Mouse (Mus musculus) midbrain, embryonic 14.5 days (tissue): ENCODE data around the gene Dok1. TPM values are rescaled to one million over a fixed set of nuclear protein-coding genes. Genes with fewer than 3 reads are reported as not detected.
A peak's percentile ranks its signal among the peaks of the same experiment; 100 is the strongest.

ENCODE experiments used
- ATAC-seq: fragments of 200-750 bp; cut with Nextera tagmentation; 2 replicates; pipeline ENCODE4 v1.8.0; 2017; ENCODE audit warnings: moderate number of reproducible peaks, moderate library complexity; ENCODE audit not compliant: low FRiP score, low TSS enrichment
- DNase-seq: peaks from one replicate; pipeline ENCODE4 v3.0.0-alpha.2; 2015
- H3K27ac ChIP-seq: fragments of 300-500 bp; sonication (generic); replicated peaks from 2 replicates; pipeline ENCODE4 v1.5.1; 2014; ENCODE audit warnings: mild to moderate bottlenecking, low read depth, low read length, moderate library complexity
- H3K27me3 ChIP-seq: fragments of 300-500 bp; sonication (generic); 2 replicates; pipeline ENCODE4 v1.6.1; 2014; ENCODE audit warnings: low read length, control low read depth, mixed read lengths; ENCODE audit not compliant: control insufficient read depth, insufficient read depth
- H3K36me3 ChIP-seq: fragments of 300-500 bp; sonication (generic); 2 replicates; pipeline ENCODE4 v1.6.1; 2014; ENCODE audit warnings: low read length, control low read depth; ENCODE audit not compliant: control insufficient read depth, insufficient read depth
- H3K4me1 ChIP-seq: fragments of 300-500 bp; sonication (generic); 2 replicates; pipeline ENCODE4 v1.6.1; 2014; ENCODE audit warnings: mild to moderate bottlenecking, antibody characterized with exemption, low read length, control low read depth; ENCODE audit not compliant: control insufficient read depth, insufficient read depth
- H3K4me2 ChIP-seq: fragments of 300-500 bp; sonication (generic); 2 replicates; pipeline ENCODE4 v1.6.1; 2014; ENCODE audit warnings: mild to moderate bottlenecking, low read length, moderate library complexity
- H3K4me3 ChIP-seq: fragments of 300-500 bp; sonication (generic); replicated peaks from 2 replicates; pipeline ENCODE4 v1.5.1; 2014; ENCODE audit warnings: low read depth, low read length
- H3K9ac ChIP-seq: fragments of 300-500 bp; sonication (generic); replicated peaks from 2 replicates; pipeline ENCODE4 v1.6.1; 2014; ENCODE audit warnings: mild to moderate bottlenecking, low read length, moderate library complexity
- H3K9me3 ChIP-seq: fragments of 300-500 bp; sonication (generic); 2 replicates; pipeline ENCODE4 v1.6.1; 2016; ENCODE audit warnings: low read length, control low read depth, mixed read lengths; ENCODE audit not compliant: control insufficient read depth
- WGBS: fragments of 180-500 bp; shearing (Covaris S2); extraction: QIAGEN DNeasy Blood & Tissue Kit; methylation state at CpG from one replicate; pipeline ENCODE4 v1.1.7; 2014; 5-methylcytosine and 5-hydroxymethylcytosine counted together
- polyA plus RNA-seq: library from polyadenylated mRNA; unstranded; fragments of >200 nt; fragmentation: Nextera tagmentation; extraction: Ambion mirVana; gene quantifications from 2 replicates; pipeline ENCODE4 v1.2.1, GENCODE M21; 2014

Gene Dok1
- polyA plus RNA-seq, 1 experiment from 2014 or later, result 1.7 TPM

DNA sequence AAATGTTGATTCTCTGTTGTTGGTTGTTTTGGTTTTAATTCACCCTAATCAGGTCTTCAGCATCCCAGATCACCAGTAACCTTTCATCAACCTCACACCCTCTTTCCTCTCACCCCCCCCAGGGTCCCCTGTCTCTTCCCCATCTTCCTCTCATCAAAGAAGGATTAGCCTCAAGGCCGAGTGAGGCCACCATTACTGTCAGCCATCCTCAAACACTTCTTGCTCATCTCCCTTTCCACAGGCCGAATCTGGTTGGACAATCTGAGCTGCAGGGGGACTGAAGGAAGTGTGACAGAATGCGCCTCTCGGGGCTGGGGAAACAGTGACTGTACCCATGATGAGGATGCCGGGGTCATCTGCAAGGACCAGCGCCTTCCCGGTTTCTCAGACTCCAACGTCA, 3.9 kb upstream of the Dok1 start:
- Histone ChIP-seq H3K4me2 (no peak overlapping the region), H3K27ac (no peak overlapping the region), H3K36me3 (no peaks in the 10 kb centered on the region), H3K4me1 (peaks cover 19% of the 10 kb centered on the region), H3K9ac (no peak overlapping the region), H3K9me3 (no peaks in the 10 kb centered on the region), H3K27me3 (peaks cover 17% of the 10 kb centered on the region), H3K4me3 (no peak overlapping the region)
- ATAC-seq (no peak), DNase-seq (no peak)
- 80% methylated on average over 8 of the region's 8 CpGs for WGBS

DNA sequence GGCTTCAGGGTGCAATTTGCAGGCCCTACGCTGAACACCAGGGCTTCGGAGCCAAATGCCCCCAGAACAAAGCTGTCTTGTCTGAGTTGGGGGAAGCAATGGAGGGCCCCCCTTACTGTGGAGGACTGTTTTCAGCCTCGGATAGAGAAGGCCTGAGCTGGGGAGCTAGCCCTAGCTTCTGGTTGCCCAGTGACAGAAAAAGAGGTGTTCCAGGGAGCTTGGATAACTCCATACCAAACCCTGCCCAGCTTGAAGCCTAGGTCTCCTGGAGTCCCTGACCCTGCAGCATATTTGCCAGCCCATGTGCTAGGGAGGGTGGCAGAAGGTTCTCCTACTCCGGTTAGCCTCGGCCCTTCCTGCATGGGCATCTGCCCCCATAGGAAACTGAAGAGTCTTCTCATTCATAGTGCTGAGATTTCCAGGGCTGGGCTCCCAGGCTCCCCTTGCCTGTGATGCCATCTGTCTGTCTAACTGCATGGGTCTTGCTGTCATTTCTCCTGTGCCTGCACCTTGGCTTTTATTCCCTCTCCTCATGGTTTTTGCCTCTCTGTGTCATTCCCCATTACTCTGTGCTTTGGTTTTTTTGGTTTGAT, 1.3 kb upstream of the Dok1 start:
- Histone ChIP-seq H3K4me3 (peak overlapping the region; percentile 43), H3K27ac (no peak overlapping the region)

DNA sequence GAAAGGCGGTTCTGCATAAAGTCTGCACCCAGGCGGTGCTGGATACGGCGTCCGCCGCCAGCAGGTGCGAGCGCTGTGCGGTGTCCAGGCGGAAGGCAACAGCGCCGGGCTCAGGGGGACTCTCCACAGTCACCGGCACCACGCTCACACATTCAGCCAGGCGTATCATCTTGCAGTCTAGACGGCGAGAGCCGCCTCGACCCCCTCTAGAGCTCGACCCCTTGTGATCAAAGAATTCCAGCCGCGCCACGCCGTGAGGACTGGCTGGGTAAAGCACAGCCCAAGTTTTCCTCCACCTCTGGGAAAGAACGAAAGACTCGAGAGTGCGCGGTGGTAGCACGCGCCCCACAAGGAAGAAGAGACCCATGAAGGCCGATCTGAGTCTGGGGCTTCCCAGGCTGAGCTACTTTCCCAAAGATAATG, 491 bp downstream of the Dok1 start:
- H3K27me3 ChIP-seq, result peaks cover 33% of the 10 kb centered on the region
- no peaks in the 10 kb centered on the region for H3K36me3 ChIP-seq
- peak; percentile 58 for ATAC-seq
- no peak overlapping the region for H3K27ac ChIP-seq
- H3K9ac ChIP-seq, result peak overlapping the region; percentile 43
- DNase-seq, result peak; percentile 61
- under 1% methylated on average over 31 of the region's 31 CpGs for WGBS
- peaks cover 16% of the 10 kb centered on the region; the same call in 1 of the 2 replicates for H3K4me1 ChIP-seq
- peak overlapping the region; percentile 76 for H3K4me2 ChIP-seq
- no peaks in the 10 kb centered on the region for H3K9me3 ChIP-seq
- H3K4me3 ChIP-seq, result peak overlapping the region; percentile 43

More for the DNA sequence above, 1.3 kb upstream of the Dok1 start:
- no peak overlapping the region for H3K9ac ChIP-seq
- WGBS, result 16% methylated on average over 5 of the region's 5 CpGs
- H3K36me3 ChIP-seq, result no peaks in the 10 kb centered on the region
- H3K4me2 ChIP-seq, result peak overlapping the region; percentile 76
- DNase-seq, result no peak
- H3K9me3 ChIP-seq, result no peaks in the 10 kb centered on the region
- no peak for ATAC-seq
- peaks cover 33% of the 10 kb centered on the region for H3K27me3 ChIP-seq
- peaks cover 22% of the 10 kb centered on the region for H3K4me1 ChIP-seq

DNA sequence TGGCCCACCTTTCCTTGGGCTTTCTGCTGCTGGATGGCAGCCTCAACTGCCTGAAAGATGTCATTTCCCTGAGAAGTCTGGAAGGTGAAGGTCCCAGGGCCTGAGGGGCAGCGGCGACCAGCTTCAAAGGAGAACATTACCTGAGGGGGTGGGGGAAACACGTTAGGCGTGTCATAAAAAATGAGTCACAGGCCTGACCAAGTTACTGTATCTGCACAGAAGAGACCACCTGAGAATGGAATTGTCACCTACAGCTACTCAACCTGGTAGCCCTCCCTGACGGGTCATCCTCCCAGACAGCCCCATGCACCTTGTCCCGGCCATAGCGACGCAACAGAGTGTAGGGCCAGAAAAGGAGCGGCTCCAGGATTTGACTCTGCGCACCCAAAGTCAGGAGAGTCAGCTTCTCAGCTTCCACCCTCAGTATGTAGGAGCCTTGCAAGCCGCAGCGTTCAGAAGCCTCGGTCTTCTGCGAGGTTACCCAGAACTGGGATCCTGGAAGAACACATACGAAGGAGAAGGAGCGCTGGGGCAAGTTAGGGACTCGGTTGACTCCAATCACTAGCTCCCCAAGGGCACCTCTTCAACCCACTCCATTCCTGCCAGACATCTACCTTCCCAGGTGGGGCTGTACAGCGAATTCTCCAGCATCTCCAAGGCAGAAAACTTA, 1.2 kb downstream of the Dok1 start:
- Histone ChIP-seq H3K9ac (no peak overlapping the region), H3K4me2 (peak overlapping the region; percentile 76), H3K4me1 (peaks cover 16% of the 10 kb centered on the region; the same call in 1 of the 2 replicates), H3K9me3 (no peaks in the 10 kb centered on the region), H3K4me3 (peak overlapping the region; percentile 43), H3K36me3 (no peaks in the 10 kb centered on the region), H3K27me3 (peaks cover 33% of the 10 kb centered on the region), H3K27ac (no peak overlapping the region)
- DNase-seq (no peak), ATAC-seq (no peak)
- WGBS, result 18% methylated on average over 18 of the region's 18 CpGs

DNA sequence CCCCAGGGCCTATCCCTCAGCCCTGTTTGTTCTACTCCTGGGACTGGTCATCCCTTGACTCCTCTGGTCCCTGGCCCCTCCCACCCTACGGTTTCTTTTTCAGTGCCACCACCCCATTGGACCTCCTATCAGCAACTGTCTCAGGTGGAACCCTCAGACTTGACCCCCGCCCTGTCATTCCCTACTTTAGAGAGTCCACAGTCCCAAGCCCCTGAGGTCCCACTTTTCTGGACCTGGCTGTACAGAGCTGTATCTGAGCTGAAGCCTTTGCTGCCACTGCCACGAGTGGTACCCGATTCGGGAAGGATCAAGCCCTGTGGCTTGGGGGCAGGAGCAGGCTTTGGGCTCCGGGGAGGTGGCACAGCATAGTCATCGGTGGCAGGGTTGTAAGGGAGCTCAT, 2.2 kb downstream of the Dok1 start:
- H3K9me3 ChIP-seq, result no peaks in the 10 kb centered on the region
- DNase-seq, result no peak
- peaks cover 33% of the 10 kb centered on the region for H3K27me3 ChIP-seq
- 55% methylated on average over 7 of the region's 7 CpGs for WGBS
- no peak for ATAC-seq
- H3K4me2 ChIP-seq, result no peak overlapping the region
- H3K27ac ChIP-seq, result no peak overlapping the region
- H3K4me1 ChIP-seq, result peaks cover 16% of the 10 kb centered on the region; the same call in 1 of the 2 replicates
- no peak overlapping the region for H3K9ac ChIP-seq
- no peaks in the 10 kb centered on the region for H3K36me3 ChIP-seq
- no peak overlapping the region for H3K4me3 ChIP-seq

DNA sequence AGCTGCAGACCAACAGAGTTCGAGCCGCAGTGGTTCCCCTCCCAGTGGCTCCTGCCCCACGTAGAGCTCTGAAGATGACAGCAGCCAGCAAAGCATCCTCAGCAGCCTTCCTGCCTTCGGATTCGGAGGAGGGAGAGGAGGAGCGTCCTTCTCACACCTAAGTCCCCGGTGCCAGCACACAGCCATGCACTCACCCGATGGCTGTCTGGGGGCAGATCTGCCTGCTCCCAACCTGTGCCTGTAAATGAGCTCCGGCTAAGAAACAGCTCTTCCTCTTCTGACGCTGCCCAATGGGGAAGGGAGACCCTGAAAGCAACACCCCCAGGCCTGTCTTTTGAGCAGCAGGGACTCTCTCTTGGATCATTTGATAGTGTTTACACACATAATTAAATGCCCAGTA, 3.5 kb downstream of the Dok1 start:
- H3K4me2 ChIP-seq, result no peak overlapping the region
- no peak overlapping the region for H3K9ac ChIP-seq
- H3K27ac ChIP-seq, result no peak overlapping the region
- DNase-seq (no peak), ATAC-seq (no peak)
- 21% methylated on average over 10 of the region's 10 CpGs for WGBS
- H3K4me1 ChIP-seq, result peaks cover 16% of the 10 kb centered on the region; the same call in 1 of the 2 replicates
- H3K36me3 ChIP-seq, result no peaks in the 10 kb centered on the region
- peaks cover 33% of the 10 kb centered on the region for H3K27me3 ChIP-seq
- no peaks in the 10 kb centered on the region for H3K9me3 ChIP-seq
- H3K4me3 ChIP-seq, result no peak overlapping the region

DNA sequence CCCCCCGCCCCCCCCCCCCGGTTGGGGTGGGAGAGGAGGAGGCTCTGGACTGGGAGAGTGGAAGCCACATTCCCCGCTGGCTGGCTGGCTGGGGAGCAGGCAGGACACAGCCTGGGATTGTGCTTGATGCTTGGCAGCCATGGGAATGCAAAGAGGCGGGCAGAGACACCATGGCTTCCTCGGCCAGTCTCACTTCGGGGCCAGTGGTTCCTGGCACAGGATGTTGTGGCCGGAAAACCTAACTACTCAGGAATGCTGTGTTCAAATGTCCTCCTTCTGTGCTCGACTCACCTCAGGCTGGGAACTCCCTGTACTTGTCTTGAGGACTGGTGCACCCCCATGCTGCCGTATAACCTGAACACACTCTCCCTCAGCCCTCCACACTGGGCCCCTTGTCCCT, 5.6 kb downstream of the Dok1 start:
- no peak for ATAC-seq
- Histone ChIP-seq H3K4me1 (0 out of 2 replicates have a peak, but pooled peaks cover 5% of the 10 kb centered on the region), H3K27me3 (peaks cover 21% of the 10 kb centered on the region), H3K4me2 (no peak overlapping the region), H3K36me3 (no peaks in the 10 kb centered on the region), H3K9me3 (no peaks in the 10 kb centered on the region), H3K9ac (no peak overlapping the region), H3K27ac (no peak overlapping the region), H3K4me3 (no peak overlapping the region)
- DNase-seq, result no peak
- 62% methylated on average over 8 of the region's 9 CpGs for WGBS

DNA sequence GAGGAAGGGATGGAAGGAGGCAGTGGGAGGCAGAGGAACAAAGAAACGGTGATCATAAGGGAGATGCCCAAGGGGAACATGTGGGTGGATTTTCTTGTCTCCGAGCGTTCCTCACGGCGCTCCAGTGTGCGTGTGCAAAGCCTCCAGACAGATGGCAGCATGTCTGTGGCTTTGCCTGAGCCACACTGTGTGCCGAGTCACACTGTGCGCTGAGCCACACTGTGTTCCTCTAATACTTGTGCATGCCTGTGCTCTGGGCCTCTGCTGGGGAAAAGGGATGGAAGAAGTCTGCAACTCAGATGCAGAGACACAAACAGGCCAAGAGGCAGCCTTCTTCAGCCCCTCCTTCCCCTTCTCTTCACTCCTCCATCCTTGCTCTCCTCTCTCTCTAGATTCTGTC, 6.0 kb downstream of the Dok1 start:
- Histone ChIP-seq H3K27ac (no peak overlapping the region), H3K27me3 (peaks cover 16% of the 10 kb centered on the region), H3K4me1 (0 out of 2 replicates have a peak, but pooled peaks cover 3% of the 10 kb centered on the region), H3K36me3 (no peaks in the 10 kb centered on the region), H3K9me3 (no peaks in the 10 kb centered on the region), H3K4me2 (no peak overlapping the region), H3K9ac (no peak overlapping the region), H3K4me3 (no peak overlapping the region)
- 72% methylated on average over 8 of the region's 8 CpGs for WGBS
- ATAC-seq (no peak), DNase-seq (no peak)

DNA sequence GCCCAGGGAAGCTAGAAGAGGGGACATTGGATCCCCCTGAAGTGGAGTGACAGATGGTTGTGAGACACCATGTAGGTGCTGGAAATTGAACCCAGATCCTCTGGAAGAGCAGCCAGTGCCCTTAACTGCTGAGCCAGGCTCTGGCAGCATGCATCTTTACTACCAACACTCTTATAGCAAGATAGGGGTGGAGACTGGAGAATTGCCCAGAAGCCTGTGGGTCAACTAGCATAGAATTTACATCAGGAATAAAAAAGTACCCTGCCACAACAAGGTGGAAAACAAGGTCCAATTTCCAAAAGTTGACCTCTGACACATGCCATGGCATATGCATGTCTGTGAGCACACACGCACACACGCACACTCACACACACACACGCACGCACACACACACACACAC, 8.1 kb downstream of the Dok1 start:
- H3K4me1 ChIP-seq, result no peaks in the 10 kb centered on the region
- no peak for ATAC-seq
- 92% methylated on average over 4 of the region's 4 CpGs for WGBS

More for the DNA sequence above, 8.1 kb downstream of the Dok1 start:
- Histone ChIP-seq H3K36me3 (no peaks in the 10 kb centered on the region), H3K27ac (no peak overlapping the region), H3K27me3 (peaks cover 1% of the 10 kb centered on the region; the same call in 1 of the 2 replicates), H3K9me3 (no peaks in the 10 kb centered on the region), H3K4me3 (no peak overlapping the region), H3K9ac (no peak overlapping the region), H3K4me2 (no peak overlapping the region)
- DNase-seq, result no peak
